Mouse (Mus musculus): ENCODE data around the gene Insr.
A peak's percentile ranks its signal among the peaks of the same experiment; 100 is the strongest.
"Not testable (repeated sequence)": the region's sequence is repeated elsewhere in the genome, so short reads cannot be mapped to it uniquely, and the experiment has no call there.

The Insr gene

GRCm38 (mm10) chr8:3179930-3180329 is 99.5 kb downstream of the Insr start:
- DNase-seq = no peak

- peak; percentile 24 to 51 for DNase-seq
Measured at GRCm38 (mm10) chr8:3177440-3177839, 102.0 kb downstream of the Insr start.

- no peak for DNase-seq
Measured at GRCm38 (mm10) chr8:3172246-3172645, 107.2 kb downstream of the Insr start.

- DNase-seq = no peak
Measured at GRCm38 (mm10) chr8:3146506-3146905, 132.9 kb downstream of the Insr start.

- DNase-seq = not testable (repeated sequence)
Measured at GRCm38 (mm10) chr8:3100416-3100815, 179.0 kb downstream of the Insr start.
